Mouse (Mus musculus) G1E-ER4 (cell line): ENCODE results near the gene 4921530L21Rik. TPM values are rescaled to one million over a fixed set of nuclear protein-coding genes. Genes with fewer than 3 reads are reported as not detected.

Experiments
- GATA1 ChIP-seq: IDR thresholded peaks from one replicate; pipeline ENCODE4 v1.8.0; 2012; ENCODE audit warnings: low read length, inconsistent platforms
- polyA plus RNA-seq: library from polyadenylated mRNA; stranded (reverse); fragments of >175 nt; gene quantifications from 2 replicates; pipeline ENCODE4 v1.2.3, GENCODE M21; 2012

The 4921530L21Rik gene
- polyA plus RNA-seq = not detected in 2 replicates

DNA sequence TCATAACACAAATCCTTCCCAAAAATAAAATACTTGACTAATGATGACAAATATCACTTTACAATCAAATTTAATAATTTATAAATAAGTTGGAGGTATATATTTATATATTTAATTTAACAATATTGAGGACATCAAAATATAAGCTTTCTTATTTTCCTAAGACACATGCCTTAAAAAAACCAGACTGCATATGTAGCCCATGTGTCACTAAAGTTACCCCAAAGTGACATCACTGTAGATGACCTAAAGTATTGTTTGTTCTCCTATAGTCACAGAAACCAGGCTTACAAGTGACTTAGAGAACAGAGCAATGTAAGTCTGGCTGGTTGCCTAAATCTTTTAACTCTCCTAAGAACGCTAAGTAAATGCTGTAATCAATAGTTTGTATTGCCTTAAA, at the start of gene 4921530L21Rik:
4921530L21Rik (plus strand) TSS at position 301 of the 400 bp plus-strand sequence.
- TF ChIP-seq GATA1 = no peak

DNA sequence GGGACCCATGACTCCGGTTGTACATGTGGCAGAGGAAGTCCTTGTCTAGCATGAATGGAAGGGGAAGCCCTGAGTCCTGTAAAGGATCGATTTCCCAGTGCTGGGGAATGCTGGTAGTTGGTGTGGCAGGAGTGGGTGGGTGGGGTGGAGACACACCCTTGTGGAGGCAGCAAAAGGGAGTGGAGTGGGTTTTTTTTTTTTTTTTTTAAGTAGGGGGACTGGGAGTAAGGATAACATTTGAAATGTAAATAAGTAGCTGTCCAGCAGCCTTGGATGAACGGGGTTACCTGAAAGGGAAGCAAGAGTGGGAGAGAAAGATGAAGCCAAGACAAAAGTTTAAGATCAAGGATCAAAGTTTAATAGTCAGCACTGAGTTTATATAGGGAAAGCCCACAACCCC, 47.2 kb upstream of the 4921530L21Rik start:
- TF ChIP-seq GATA1 = no peak

DNA sequence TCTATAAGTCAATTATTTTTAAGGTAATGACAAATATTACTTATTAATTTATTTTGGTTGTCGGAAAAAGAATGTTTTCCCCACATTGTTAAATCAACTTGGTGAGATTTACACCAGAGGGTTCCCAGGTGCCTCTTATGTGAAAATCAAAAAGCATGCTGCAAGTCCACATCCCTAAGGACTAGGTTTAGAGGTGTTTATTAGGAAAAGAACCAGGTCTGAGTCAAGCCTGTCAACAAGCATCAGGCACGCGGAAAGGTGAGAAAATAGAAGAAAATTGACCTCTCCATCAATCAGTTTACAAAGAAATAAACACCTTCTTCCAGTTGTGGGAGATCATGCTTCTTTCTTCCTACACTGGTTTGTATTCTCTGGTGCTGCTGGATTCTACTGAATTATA, 18.1 kb upstream of the 4921530L21Rik start:
- no peak for TF ChIP-seq GATA1

DNA sequence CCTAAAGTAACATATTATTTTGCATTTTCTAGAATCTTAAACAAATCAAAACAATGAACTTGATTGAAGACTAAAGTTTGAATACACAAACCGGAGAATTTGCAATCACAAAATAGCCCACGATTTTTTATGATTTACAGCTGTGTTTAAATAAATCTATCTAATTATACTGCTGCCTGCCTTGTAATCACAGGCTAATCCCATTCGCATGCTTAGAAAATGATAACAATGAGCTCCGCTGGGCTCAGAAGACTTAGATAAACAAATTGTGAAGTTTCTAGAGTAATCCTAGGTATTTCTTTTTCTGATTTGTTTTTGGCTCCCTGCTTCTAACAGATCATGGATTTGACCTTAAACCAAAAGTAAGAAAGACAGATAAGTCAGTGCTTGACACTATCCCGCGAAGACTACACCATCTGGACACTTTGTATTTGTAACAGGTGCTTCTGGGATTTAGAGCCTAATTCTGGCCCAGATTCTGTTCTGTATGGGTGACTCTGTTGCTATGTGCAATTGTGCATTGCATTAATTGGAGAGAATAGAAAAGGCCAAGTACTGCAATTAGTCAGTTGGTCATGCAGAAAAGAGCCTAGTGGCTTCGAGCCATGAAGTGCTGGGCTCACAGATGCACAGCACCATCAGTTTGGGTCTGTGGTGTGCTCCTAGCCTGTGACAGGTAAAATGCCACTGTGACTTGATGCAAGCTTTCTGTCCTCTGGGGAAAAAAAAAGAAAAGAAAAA, 15.2 kb upstream of the 4921530L21Rik start:
- TF ChIP-seq GATA1 = no peak

DNA sequence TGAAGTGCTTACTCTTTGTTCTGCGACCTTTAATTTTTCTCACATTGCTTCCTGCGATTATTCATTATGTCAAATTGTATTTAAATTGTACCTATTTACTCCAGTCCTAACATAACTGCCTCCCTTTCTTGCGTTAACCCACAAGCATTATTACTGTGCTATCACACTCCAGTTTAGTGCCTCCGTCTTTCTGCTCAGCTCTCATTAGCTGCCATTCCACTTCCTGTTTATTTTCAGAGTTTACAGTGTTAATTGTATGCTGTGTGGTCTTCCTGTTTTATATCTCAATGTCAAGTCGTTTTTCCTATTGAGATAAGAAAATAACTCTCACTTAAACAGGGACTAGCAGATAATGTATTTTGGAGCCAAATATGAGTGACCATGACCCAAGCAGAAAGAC, 9.0 kb upstream of the 4921530L21Rik start:
- no peak for TF ChIP-seq GATA1

DNA sequence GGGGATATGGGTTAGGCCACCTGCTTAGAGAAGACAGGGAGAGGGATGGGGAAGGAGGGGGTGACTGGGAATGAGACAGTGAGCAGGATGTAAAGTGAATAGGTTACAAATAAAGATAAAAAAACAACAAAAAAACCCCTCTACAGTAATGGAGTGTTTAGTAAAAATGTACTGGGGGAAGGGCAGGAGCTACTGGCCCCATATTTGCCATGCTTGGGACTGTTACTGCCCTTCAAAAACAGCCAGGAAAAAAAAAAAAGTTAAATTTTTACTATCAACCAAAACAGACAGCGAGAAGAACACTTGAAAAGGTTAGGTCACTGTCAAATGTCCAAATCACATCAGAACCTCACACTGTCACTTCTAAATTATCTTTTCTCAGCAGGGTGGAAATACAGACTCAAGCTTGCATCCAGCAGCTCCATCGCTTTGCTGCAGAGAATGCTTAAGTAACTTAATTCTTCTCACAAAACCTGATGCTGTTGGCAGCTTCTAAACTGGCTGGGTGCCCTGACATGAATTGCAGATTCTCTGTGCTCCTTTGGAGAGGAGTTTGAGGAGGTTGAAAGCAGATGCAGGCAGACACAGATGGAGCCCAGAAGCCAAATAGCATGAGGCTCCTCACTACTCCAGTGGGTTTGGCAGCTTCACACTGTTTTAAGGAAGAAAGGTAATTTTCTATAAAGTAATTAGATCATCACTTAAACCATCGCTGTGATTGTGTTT, 4.1 kb upstream of the 4921530L21Rik start:
- no peak for TF ChIP-seq GATA1

DNA sequence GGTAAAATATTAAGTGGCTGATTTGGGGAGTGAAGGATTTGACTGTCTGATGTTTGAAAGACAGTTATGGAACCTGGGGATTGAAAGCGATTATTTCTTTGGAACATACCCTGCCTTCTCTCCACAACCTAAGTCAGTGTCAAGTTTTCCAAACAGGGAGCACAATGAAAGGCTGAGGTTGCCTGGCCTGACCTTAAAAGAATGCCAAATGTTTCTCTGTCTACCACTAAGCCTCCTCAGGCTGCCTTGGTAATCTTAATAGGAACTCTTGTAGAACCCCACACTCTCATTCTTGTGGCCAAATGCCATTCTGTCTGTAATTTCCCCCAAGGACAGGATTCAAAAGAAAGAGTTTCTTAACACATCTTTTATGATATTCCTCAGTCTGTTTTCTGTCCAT, 3.5 kb upstream of the 4921530L21Rik start:
- no peak for TF ChIP-seq GATA1

DNA sequence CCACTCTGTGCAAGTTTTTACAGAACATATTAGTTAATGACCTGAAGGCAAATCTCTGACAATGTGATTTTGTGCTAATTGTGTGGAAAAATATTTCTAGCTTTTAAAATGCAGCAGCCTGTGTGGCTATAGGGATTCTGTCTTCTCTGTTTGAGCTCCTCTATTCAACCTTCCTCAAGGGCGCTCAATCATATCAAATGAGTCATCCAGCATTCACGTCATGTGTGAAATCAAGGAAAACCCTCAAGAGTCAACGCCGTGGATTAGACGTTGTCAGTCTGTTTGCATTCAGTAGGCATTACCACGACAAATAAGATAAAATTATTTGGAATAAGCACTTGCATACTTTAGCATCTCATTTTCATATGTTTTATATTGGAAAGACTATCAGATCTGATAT, 18.4 kb downstream of the 4921530L21Rik start:
- no peak for TF ChIP-seq GATA1

DNA sequence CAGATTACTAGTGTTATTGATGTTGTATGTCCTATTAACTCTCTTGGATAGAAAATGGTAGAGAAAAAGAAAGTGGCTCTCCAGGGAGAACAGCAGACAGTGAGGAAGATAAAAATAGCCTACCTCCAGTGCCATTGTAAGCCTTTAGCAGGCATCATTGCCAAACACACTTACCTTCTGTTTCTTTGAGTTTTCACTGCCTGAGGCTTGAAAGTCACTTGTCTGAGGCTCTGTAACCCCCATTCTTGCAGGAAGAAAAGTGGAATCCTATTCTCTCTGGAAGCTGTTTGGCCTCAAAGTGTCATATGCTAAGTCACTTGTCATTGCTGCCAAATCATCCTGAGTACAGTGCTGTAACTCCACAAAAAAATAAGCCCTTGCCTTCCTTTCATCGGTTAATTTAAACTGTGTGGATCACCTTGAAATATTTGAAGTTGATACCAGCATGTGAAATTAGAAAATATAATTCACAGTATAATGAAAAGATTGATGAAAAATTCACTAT, 23.6 kb downstream of the 4921530L21Rik start:
- TF ChIP-seq GATA1 = no peak

DNA sequence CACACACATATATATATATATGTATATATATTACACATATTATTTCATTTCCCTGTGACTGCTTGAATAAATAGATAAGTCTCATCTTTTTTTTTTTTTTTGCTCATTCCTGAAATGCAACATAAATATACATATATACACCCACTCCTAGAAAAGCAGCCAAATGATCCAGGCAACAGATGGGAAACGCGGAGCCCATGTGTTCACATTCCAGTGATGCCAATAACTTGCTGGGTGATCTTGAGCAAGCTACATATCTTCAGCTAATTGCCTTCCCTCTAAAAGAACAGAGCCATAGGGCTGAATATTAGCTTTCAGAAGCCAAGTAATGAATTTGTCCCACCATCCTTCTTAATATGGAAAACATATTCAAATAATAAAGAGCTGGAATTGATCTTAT, 32.2 kb downstream of the 4921530L21Rik start:
- TF ChIP-seq GATA1 = no peak

DNA sequence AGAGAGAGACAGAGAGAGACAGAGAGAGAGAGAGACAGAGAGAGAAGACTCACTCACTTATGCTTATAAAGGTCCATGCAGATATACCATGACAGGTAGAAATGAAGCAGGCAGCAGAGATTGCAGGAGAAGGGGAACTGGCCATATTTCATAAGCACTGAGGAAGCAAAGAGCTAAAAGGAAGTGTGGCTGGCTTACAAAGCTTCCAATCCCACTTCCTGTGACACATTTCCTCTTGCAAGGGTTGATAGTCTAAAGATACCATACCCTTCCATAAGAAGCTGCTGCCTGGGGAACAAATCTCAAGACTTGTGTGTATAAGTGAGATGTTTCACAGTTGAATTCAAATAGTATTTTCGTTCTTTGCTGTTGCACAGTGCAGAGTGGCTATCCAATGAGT, 45.7 kb downstream of the 4921530L21Rik start:
- no peak for TF ChIP-seq GATA1

DNA sequence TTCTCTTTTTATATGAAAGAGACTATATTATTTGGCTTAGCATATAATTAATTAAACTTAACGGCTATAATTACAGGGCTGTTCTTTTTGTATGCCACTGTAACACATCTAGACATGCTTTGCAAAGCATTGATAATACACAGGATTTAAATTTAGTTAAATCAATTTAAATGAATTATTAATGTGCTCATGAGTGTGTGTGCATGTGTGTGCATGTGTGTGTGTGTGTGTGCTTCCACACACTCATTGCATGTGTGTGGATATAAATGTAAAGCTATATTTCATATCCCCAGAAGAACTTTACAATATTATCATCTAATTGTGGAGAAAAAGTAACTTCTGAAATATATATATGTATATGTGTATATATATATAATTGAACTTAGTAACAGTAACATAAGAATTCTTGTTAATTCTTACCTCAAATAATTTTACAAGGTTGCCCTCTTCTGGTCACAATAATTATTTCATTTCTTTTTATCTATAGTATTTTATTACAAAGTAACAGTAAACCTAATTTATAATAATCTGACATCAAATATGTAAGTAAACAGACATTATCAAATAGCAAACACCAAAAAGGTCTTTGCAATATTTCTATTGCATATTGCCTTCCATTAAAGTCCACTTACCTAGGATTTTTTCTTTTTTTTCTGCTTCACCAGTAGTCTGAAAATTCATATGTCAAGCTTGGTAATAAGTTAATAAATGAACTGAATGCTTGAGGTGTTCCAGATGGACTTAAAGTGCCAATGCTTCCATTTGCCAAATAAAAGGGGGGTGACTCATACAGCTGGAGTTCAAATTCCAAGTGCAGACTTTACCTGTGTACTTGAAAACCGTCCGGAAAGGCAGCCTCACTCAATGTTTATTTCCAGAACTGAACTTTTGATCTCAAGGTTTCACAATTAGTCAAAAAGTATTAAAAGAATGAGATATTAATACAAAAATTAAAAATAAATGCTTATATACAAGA, 47.0 kb downstream of the 4921530L21Rik start:
- TF ChIP-seq GATA1 = no peak
